In genomic region chr15:5236538-5236937, GRCm38 (mm10) we compare ENCODE assay signal across 9 mouse cellular contexts. TPM values are rescaled to one million over a fixed set of nuclear protein-coding genes. Genes with fewer than 3 reads are reported as not detected.
DNase-seq lines count a peak whose midpoint lies in the region; ATAC-seq lines count a peak whose summit lies in the region.
"Had no signal": no experiment of that assay in that cellular context is flagged by ENCODE, and none has a peak within 500 bp of the region (broad histone marks: within the 10 kb centered on the region; RNA-seq: fewer than 3 reads in every experiment).

No protein-coding gene starts in this region.

- no peak overlapping the region for H3K27ac ChIP-seq in forebrain, embryonic 16.5 days (ENCODE audit: low read length)
- H3K27ac ChIP-seq in hindbrain, embryonic 16.5 days (ENCODE audit: low read depth, low read length), result no peak overlapping the region
- H3K27ac ChIP-seq: limb, embryonic 15.5 days had no signal

- no peaks in the 10 kb centered on the region for H3K9me3 ChIP-seq in forebrain, embryonic 16.5 days (ENCODE audit: control insufficient read depth, low read length)
- no peaks in the 10 kb centered on the region for H3K9me3 ChIP-seq in hindbrain, embryonic 16.5 days (ENCODE audit: control insufficient read depth, low read length)
- H3K9me3 ChIP-seq: limb, embryonic 15.5 days had no signal

- 0 out of 2 replicates have a peak, but pooled peaks cover 3% of the 10 kb centered on the region for H3K4me1 ChIP-seq in forebrain, embryonic 16.5 days (replicated peaks; ENCODE audit: control insufficient read depth, insufficient read depth, low read length)
- H3K4me1 ChIP-seq in hindbrain, embryonic 16.5 days (ENCODE audit: control insufficient read depth, insufficient read depth, low read depth, low read length), result no peaks in the 10 kb centered on the region

- no peak overlapping the region for H3K4me2 ChIP-seq in forebrain, embryonic 16.5 days (ENCODE audit: low read length)
- no peak overlapping the region for H3K4me2 ChIP-seq in hindbrain, embryonic 16.5 days (ENCODE audit: low read length)
- H3K4me2 ChIP-seq: limb, embryonic 15.5 days had no signal

- peak; percentile 80 for DNase-seq in R1 (ENCODE audit: low read depth, low spot score)
- peak; percentile 33 for DNase-seq in cerebellum, adult 11-12 months
- DNase-seq in left cerebral cortex, adult 8-10 months (ENCODE audit: low spot score in 2 of 2), result peak; percentile 25 to 40
- peak; percentile 77 to 85 for DNase-seq in right cerebral cortex, postnatal 10 days (ENCODE audit: low spot score in 2 of 2)
- DNase-seq in urinary bladder, postnatal 14 days (ENCODE audit: low spot score), result peak; percentile 85

- H3K9ac ChIP-seq in forebrain, embryonic 16.5 days (replicated peaks; ENCODE audit: low read depth, low read length), result no peak overlapping the region
- no peak overlapping the region for H3K9ac ChIP-seq in hindbrain, embryonic 16.5 days (ENCODE audit: low read depth, low read length)
- H3K9ac ChIP-seq: limb, embryonic 15.5 days had no signal

- H3K36me3 ChIP-seq in forebrain, embryonic 16.5 days (ENCODE audit: control insufficient read depth, insufficient read depth), result no peaks in the 10 kb centered on the region
- no peaks in the 10 kb centered on the region for H3K36me3 ChIP-seq in hindbrain, embryonic 16.5 days (ENCODE audit: control insufficient read depth, insufficient read depth, low read length)
- H3K36me3 ChIP-seq: limb, embryonic 15.5 days had no signal

- peak; percentile 79 for ATAC-seq in forebrain, embryonic 16.5 days
- ATAC-seq in hindbrain, embryonic 16.5 days, result peak; percentile 85
- peak; percentile 62 for ATAC-seq in megakaryocyte-erythroid progenitor cell, adult 5-6 weeks (replicated peaks; ENCODE audit: low FRiP score, low TSS enrichment, poor library complexity, severe bottlenecking)

- no peak overlapping the region for H3K4me3 ChIP-seq in forebrain, embryonic 16.5 days (replicated peaks; ENCODE audit: low read length)
- H3K4me3 ChIP-seq in hindbrain, embryonic 16.5 days (ENCODE audit: low read length), result no peak overlapping the region
- H3K4me3 ChIP-seq: limb, embryonic 15.5 days had no signal

- 15% methylated on average over 6 of the region's 6 CpGs for WGBS in forebrain, embryonic 16.5 days
- WGBS in hindbrain, embryonic 16.5 days, result 16% methylated on average over 6 of the region's 6 CpGs

- peaks cover 8% of the 10 kb centered on the region; the same call in 1 of the 2 replicates for H3K27me3 ChIP-seq in forebrain, embryonic 16.5 days (replicated peaks; ENCODE audit: control insufficient read depth, insufficient read depth, low read length)
- H3K27me3 ChIP-seq in hindbrain, embryonic 16.5 days (replicated peaks; ENCODE audit: control insufficient read depth, insufficient read depth, low read length), result no peaks in the 10 kb centered on the region
- H3K27me3 ChIP-seq: limb, embryonic 15.5 days had no signal

RNA-seq across cellular contexts. Expression of gene Ptger4, which starts 7.4 kb away (rescaled TPM):
- polyA plus RNA-seq in forebrain, embryonic 16.5 days (2015; fragmentation: Nextera tagmentation; extraction: Ambion mirVana), result 0.52 and 0.63 TPM in 2 replicates
- polyA plus RNA-seq in hindbrain, embryonic 16.5 days (2015; fragmentation: Nextera tagmentation; extraction: Ambion mirVana), result 3.4 and 3.9 TPM in 2 replicates
- total RNA-seq in left cerebral cortex, adult 8-10 months (2022), result 1 to 10 TPM in 2 of 4 experiments, under 1 TPM in 2; 0.72 to 1.1 (median 0.91) TPM
- 7.3 and 9.9 TPM in 2 replicates for total RNA-seq in megakaryocyte-erythroid progenitor cell, adult 5-6 weeks (2014; fragmentation: Nextera tagmentation)
- 5.1 and 5.9 TPM in 2 replicates for total RNA-seq in megakaryocyte-erythroid progenitor cell, adult 5-6 weeks (2017)

RNA-seq across cellular contexts. Expression of gene Ttc33, which starts 51.2 kb away (rescaled TPM):
- 64.6 and 70.7 TPM in 2 replicates for polyA plus RNA-seq in forebrain, embryonic 16.5 days (2015; fragmentation: Nextera tagmentation; extraction: Ambion mirVana)
- polyA plus RNA-seq in hindbrain, embryonic 16.5 days (2015; fragmentation: Nextera tagmentation; extraction: Ambion mirVana), result 52.5 and 54.3 TPM in 2 replicates
- 100 to 1,000 TPM in 1 of 4 experiments, 10 to 100 TPM in 3; 81.2 to 100 (median 86.1) TPM for total RNA-seq in left cerebral cortex, adult 8-10 months (2022)
- total RNA-seq in megakaryocyte-erythroid progenitor cell, adult 5-6 weeks (2014; fragmentation: Nextera tagmentation), result 12.6 and 21.2 TPM in 2 replicates
- 35.6 and 36.8 TPM in 2 replicates for total RNA-seq in megakaryocyte-erythroid progenitor cell, adult 5-6 weeks (2017)

Comparison
In these comparisons a context has a peak if more than half of its experiments do, and no peak if none do; other contexts are left out.
1. DNase-seq: peak in every context shown above with its lines; median percentile 85 in urinary bladder, postnatal 14 days; 81 in right cerebral cortex, postnatal 10 days; 80 in R1; 33 in cerebellum, adult 11-12 months; 32 in left cerebral cortex, adult 8-10 months.